Mouse (Mus musculus): ENCODE results near the gene Ddx41. TPM values are rescaled to one million over a fixed set of nuclear protein-coding genes. Genes with fewer than 3 reads are reported as not detected.

Gene Ddx41
- total RNA-seq, 1 experiment from 2014 or later = 67.7 TPM

DNA sequence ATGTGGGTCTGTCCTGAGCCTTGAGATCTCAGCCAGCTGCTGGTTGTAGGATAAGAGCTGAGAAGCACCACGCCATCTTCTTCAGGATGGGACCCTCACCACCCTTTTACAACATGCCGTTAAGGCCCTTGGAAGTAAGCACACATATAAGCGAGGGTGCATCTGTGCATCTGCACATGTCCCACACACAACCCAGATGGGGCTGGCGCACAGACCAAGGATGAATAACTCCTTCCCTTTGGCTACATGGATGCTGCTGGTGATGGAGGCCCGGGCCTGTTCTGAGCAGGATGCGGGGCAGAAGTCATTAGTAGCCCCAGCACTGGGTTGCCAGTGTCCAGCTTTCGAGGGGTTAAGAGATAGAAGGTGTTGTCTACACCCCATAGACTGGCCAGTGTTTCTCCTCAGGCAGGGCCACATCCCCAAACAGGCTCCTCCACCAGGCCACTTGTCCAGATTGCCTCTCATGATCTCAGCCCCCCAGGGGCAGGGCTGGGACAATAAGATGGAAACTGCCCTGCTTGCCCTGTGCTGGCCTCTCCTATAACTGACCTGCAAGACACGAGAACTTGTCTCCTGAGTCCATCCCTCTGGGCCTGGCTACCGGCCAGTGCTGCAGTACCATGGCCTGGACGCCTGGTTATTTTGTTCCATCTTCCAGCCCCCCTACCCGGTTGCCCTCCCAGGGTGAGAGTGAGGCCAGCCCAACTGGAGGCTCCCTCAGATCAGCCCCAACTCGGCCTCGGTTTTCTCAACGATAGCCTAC is 50.2 kb downstream of the Ddx41 start:
- ATAC-seq (replicated peaks; ENCODE audit: insufficient number of reproducible peaks, low FRiP score, low TSS enrichment, poor library complexity, severe bottlenecking) = no peak

DNA sequence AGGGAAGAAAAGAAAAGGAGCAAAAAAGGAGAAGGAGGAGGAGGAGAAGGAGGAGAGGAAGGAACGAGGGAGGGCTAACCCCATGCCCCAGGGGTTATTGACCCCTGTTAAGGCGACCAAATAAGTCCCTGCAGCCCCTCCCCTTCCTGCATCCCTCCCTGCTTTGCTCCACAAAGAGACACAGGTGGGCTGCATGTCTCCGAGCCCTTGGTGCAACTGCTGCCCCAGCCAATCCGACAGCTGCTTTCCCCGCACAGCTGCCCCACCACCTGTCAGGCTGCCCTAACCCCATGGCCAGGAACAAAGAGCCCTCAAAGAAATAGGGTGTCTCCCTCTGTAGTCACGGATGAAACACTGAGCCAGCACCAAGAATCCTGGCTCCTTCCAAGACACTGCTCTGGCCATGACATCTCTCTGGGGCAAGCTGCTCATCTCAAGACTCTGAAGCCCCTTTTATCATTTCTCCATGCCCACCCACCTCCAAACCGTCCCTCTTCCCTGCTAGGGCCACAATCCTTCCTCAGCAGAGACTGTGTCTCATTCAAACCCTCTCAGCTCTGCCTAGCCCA is 51.9 kb downstream of the Ddx41 start:
- ATAC-seq (replicated peaks; ENCODE audit: insufficient number of reproducible peaks, low FRiP score, low TSS enrichment, poor library complexity, severe bottlenecking) = no peak

DNA sequence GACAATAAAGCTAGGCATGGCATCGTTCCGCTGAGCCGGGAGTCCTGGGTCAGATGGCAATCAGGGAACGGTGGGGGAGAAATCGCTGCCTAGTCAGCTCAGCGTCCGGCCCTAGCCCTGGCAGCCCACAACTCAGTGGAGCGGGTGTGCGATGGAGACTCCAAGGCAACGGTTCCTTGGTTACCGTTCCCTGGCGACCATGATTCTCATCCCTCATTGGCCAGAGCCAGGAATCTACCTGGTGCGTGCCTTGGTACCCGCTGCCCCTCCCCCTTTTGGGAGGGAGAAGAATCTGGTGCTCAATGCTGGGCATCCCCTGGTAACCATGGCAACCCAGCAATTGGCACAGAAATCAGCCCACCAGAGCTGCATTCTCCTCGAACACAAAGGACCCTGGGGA is 52.9 kb downstream of the Ddx41 start:
- ATAC-seq (replicated peaks; ENCODE audit: insufficient number of reproducible peaks, low FRiP score, low TSS enrichment, poor library complexity, severe bottlenecking) = no peak

DNA sequence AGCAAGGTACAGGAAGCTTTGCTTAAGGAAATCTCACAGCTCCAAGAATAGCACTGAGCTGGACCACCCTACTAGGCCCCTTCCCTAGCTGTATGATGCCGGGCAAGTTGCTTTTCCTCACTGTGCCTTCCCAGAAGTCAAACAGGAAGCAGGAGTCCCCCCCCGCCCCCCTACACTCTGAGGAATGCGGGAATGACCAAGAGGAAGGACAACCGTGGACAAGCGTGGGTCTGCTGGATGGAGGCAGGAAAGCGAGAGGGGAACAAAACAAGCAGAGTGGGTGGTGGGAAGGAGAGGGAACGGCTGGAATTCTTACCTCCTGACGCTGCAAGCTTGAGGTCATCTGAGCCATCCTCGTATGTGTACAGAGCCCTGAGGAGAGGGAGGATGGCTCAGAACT is 53.4 kb downstream of the Ddx41 start:
- no peak for ATAC-seq (replicated peaks; ENCODE audit: insufficient number of reproducible peaks, low FRiP score, low TSS enrichment, poor library complexity, severe bottlenecking)

DNA sequence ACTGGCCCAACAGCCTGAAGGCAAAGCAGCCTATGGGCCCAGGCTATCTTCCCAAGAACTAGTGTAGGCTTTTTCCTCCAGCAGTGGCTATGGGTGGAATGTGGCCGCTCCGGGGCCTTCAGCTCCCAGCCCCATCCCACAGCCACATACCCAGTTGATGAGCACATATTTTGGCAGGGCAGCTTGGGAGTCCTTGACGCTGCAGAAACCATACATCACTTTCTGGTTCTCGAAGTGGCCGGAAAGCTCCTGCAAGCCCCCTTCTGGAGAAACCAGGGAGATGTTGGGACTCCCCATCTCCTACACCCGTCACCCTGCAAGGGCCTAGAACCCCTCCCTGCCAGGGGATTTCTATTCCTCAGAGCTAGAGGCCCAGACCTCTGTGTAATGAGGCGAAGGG is 53.9 kb downstream of the Ddx41 start:
- no peak for ATAC-seq (replicated peaks; ENCODE audit: insufficient number of reproducible peaks, low FRiP score, low TSS enrichment, poor library complexity, severe bottlenecking)

Other genes starting within 250 kb of the Ddx41 start
- gene Prelid1, start 216.2 kb downstream of the Ddx41 start, total RNA-seq (2017) = 47.7 to 91.3 TPM (median 68.5 TPM) in 3 replicates
- 23.6 to 34.8 TPM (median 29.4 TPM) in 3 replicates for gene Rab24, start 214.7 kb downstream of the Ddx41 start, total RNA-seq (2017)
- 1.3 to 2.0 TPM (median 1.4 TPM) in 3 replicates for gene Mxd3, start 206.8 kb downstream of the Ddx41 start, total RNA-seq (2017)
- gene Lman2, start 173.9 kb downstream of the Ddx41 start, total RNA-seq (2017) = 85.3 to 97.5 TPM (median 91.3 TPM) in 3 replicates
- gene Rgs14, start 166.9 kb downstream of the Ddx41 start, total RNA-seq (2017) = 21.8 to 43.9 TPM (median 40.8 TPM) in 3 replicates
- not detected in 3 replicates for gene Slc34a1, start 138.5 kb downstream of the Ddx41 start, total RNA-seq (2017)
- gene Pfn3, start 121.4 kb downstream of the Ddx41 start, total RNA-seq (2017) = not detected in 3 replicates
- 0.11 to 0.95 TPM in 2 of 3 replicates, not detected in the other for gene F12, start 109.9 kb downstream of the Ddx41 start, total RNA-seq (2017)
- 179 to 219 TPM (median 207 TPM) in 3 replicates for gene Grk6, start 91.6 kb downstream of the Ddx41 start, total RNA-seq (2017)
- 2.2 to 3.8 TPM in 2 of 3 replicates, not detected in the other for gene Prr7, start 72.4 kb downstream of the Ddx41 start, total RNA-seq (2017)
- gene Dbn1, start 48.5 kb downstream of the Ddx41 start, total RNA-seq (2017) = 0.58 TPM in 1 of 3 replicates, not detected in the others
- gene Pdlim7, start 23.0 kb downstream of the Ddx41 start, total RNA-seq (2017) = 4.7 to 13.5 TPM (median 10.5 TPM) in 3 replicates
- 86.5 to 105 TPM (median 104 TPM) in 3 replicates for gene Dok3, start 7.4 kb downstream of the Ddx41 start, total RNA-seq (2017)
- gene Fam193b, start 34.5 kb upstream of the Ddx41 start, total RNA-seq (2017) = 37.8 to 73.6 TPM (median 40.6 TPM) in 3 replicates
- 150 to 192 TPM (median 183 TPM) in 3 replicates for gene Tmed9, start 37.1 kb upstream of the Ddx41 start, total RNA-seq (2017)
- 23.1 to 47.1 TPM (median 26.2 TPM) in 3 replicates for gene B4galt7, start 63.2 kb upstream of the Ddx41 start, total RNA-seq (2017)
- gene Caml, start 86.3 kb upstream of the Ddx41 start, total RNA-seq (2017) = 26.6 to 41.4 TPM (median 37.6 TPM) in 3 replicates
- 123 to 183 TPM (median 145 TPM) in 3 replicates for gene Ddx46, start 98.4 kb upstream of the Ddx41 start, total RNA-seq (2017)
- 37.5 to 51.1 TPM (median 49.4 TPM) in 3 replicates for gene B230219D22Rik, start 156.5 kb upstream of the Ddx41 start, total RNA-seq (2017)
- gene Txndc15, start 178.0 kb upstream of the Ddx41 start, total RNA-seq (2017) = 27.3 to 47.8 TPM (median 47.6 TPM) in 3 replicates
- gene Pcbd2, start 190.7 kb upstream of the Ddx41 start, total RNA-seq (2017) = 18.4 to 47.8 TPM (median 21.5 TPM) in 3 replicates
- not detected in 3 replicates for gene Catsper3, start 247.9 kb upstream of the Ddx41 start, total RNA-seq (2017)

Data from monocyte, adult 5-6 weeks (primary cell).